Mouse (Mus musculus): ENCODE results near the gene Stk11. TPM values are rescaled to one million over a fixed set of nuclear protein-coding genes. Genes with fewer than 3 reads are reported as not detected.

Stk11 gene
- polyA plus RNA-seq (2012; rRNA removed) = 186 and 203 TPM in 2 replicates

DNA sequence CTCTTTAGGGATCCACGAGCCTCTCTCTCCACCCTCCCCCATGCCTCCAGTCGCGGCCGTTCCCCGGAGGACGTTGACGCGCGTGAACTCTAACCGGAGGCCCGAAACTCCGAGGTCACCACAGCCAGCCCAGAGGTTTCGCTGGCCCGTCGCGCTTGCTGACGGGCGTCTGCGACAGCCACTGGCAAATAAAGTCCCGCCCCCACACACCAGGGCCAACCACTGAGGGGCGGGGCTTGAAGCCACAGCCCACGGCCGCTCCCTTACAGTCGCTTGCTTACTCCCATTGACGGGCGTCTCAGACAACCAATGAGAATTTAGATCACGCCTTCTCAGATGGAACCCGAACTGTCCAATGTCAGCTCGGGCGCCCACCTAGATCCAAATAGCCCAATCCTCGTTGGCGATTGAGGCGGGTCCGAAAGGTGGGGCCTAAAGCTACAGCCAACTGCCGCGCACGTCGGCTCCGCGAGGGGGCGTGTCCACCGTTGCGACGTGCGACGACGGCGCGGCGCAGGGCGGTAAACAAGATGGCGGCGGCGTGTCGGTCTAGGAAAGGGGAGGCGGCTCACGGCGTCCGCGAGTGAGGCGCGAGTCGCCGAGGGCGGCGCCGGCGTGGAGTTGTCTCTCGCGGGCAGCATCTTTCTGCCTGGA, at the start of gene Stk11:
Gene Stk11, plus strand, starts transcription at position 514 of the 654 bp plus-strand sequence.

DNA sequence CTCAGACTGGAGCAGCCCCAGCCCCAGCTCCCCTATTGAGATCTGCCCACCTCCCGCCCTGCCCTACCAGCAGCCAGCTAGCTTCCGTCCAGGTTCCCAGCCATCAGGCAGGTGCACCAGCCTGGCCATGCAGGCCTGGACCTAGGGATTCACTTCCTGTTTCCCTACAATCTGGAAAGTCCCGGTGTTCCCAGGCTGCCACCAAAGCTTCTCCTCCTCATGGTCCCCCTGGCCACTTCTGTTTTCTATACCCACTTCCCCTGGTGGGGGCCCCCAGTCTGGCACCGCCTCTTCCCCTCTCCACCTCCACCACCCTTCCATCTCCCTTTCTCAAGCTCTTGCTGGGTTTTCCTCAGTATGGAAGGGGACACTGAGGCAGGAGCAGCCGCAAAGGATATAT, 10.1 kb upstream of the Stk11 start, which contains the start of gene Sbno2:
Gene Sbno2, minus strand, starts transcription at position 112 of the 400 bp plus-strand sequence.

GRCm38 (mm10) chr10:80138553-80139438, 23.2 kb downstream of the Stk11 start, which contains the start of gene Atp5d:
Atp5d (plus strand) TSS chr10:80138632.

GRCm38 (mm10) chr10:80140666-80141035, 25.0 kb downstream of the Stk11 start, which contains the start of gene Cbarp:
Cbarp (minus strand) TSS chr10:80140835.

GRCm38 (mm10) chr10:80147719-80148601, 32.4 kb downstream of the Stk11 start, which contains the start of gene Midn:
Midn (plus strand) TSS chr10:80148272.

GRCm38 (mm10) chr10:80165392-80166128, 50.0 kb downstream of the Stk11 start, which contains the start of gene Cirbp:
Cirbp (plus strand) TSS chr10:80165985.

DNA sequence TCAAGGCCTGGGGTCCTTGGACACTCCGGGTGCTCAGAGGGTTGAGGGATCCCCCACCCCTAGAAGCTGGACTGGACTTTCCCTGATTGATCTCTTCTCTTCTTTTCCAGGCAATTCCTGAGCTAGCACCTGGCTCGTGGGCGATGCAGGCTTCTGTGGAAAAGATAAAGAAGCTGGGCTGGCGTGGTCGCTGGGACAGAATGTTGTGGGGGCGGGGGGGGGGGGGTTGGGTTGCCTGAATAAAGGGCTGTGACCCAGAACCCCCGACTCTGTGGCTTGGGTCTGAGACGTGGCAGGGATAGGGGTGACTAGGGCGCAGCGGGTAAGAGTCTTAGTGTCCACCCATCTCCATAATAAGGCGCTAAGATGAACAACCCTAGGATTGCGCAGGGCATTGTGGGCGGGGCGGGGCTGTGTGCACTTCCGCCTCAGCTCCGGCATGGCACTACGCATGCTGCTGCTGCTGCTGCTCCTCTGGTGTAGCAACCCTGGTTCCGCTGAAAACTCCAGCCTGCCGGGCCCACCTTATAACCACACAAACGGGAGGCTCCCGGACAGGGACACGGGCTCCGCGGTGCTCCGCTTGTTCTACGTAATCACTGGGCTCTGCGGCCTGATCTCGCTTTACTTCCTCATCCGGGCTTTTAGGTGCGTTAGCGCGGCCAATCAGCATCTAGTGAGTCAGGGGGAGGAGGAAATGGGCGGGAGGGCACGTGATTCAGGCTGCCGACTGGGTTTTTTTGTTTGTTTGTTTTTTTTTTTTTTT, 57.1 kb downstream of the Stk11 start, which contains the start of gene 1600002K03Rik:
Gene 1600002K03Rik, plus strand, starts transcription at position 418 of the 766 bp plus-strand sequence.

DNA sequence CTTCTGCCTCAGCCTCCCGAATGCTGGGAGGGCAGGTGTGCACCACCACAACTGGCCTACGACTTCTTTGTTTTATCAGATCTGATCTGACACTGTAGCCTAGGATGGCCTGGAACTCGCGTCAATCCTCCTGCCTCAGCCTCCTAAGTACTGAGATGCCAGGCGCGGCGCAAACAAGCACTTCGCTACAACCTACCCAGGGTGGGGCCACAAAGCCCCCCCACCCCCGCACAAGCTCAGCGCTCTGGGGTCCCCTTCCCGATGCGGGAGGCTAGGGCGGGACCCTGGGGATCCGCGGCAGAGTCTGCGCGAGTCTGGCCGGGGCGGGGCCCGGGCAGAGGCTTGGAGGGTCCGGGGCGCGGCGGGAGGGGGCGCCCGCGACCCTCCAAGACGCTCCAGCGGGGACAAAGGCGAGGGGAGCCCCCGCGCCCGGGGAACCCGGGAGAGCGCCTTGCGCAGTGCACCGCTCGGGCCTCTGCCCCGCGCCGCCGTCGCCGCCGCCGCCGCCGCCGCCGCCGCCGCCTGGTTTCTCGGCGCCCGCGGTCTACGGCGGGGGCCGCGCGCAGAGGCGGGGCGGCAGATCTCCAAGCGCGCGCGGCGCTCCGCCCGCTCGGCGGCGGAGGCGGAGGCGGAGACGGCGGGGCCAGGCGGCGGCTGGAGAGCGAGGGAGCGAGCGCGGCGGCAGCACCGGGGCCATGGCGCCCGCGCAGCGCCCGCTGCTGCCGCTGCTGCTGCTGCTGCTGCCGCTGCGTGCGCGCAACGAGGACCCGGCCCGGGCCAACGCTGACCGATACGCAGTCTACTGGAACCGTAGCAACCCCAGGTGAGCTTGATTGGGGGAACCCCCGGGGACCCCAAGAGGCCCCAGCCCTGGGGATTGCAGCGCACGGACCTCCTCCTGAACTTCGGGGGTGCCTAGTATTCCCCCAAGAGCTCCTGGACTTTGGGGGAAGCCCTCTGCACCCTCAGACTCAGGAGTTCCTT, 63.8 kb downstream of the Stk11 start, which contains the start of gene Efna2:
Gene Efna2, plus strand, starts transcription at position 415 of the 984 bp plus-strand sequence.

Other genes with a start within 250 kb of the Stk11 start
- gene Prtn3, start 241.3 kb upstream of the Stk11 start, polyA plus RNA-seq (2012; rRNA removed) = 9.7 and 11.8 TPM in 2 replicates
- gene Plppr3, start 241.2 kb upstream of the Stk11 start, polyA plus RNA-seq (2012; rRNA removed) = 55.3 and 72.1 TPM in 2 replicates
- gene Elane, start 229.6 kb upstream of the Stk11 start, polyA plus RNA-seq (2012; rRNA removed) = 0.20 and 1.7 TPM in 2 replicates
- gene Cfd, start 224.9 kb upstream of the Stk11 start, polyA plus RNA-seq (2012; rRNA removed) = 3,404 and 4,096 TPM in 2 replicates
- 147 and 148 TPM in 2 replicates for gene Med16, start 206.9 kb upstream of the Stk11 start, polyA plus RNA-seq (2012; rRNA removed)
- not detected in 2 replicates for gene Gm26602, start 204.9 kb upstream of the Stk11 start, polyA plus RNA-seq (2012; rRNA removed)
- gene Kiss1r, start 198.8 kb upstream of the Stk11 start, polyA plus RNA-seq (2012; rRNA removed) = 11.7 and 14.4 TPM in 2 replicates
- gene R3hdm4, start 194.6 kb upstream of the Stk11 start, polyA plus RNA-seq (2012; rRNA removed) = 253 and 262 TPM in 2 replicates
- gene Arid3a, start 188.8 kb upstream of the Stk11 start, polyA plus RNA-seq (2012; rRNA removed) = 12.3 and 12.7 TPM in 2 replicates
- gene Wdr18, start 155.7 kb upstream of the Stk11 start, polyA plus RNA-seq (2012; rRNA removed) = 93.7 and 94.3 TPM in 2 replicates
- 0.26 and 0.77 TPM in 2 replicates for gene Grin3b, start 145.1 kb upstream of the Stk11 start, polyA plus RNA-seq (2012; rRNA removed)
- gene Tmem259, start 131.5 kb upstream of the Stk11 start, polyA plus RNA-seq (2012; rRNA removed) = 471 and 485 TPM in 2 replicates
- gene Cnn2, start 127.2 kb upstream of the Stk11 start, polyA plus RNA-seq (2012; rRNA removed) = 287 and 331 TPM in 2 replicates
- 20.1 and 25.5 TPM in 2 replicates for gene Abca7, start 119.3 kb upstream of the Stk11 start, polyA plus RNA-seq (2012; rRNA removed)
- 23.1 and 27.9 TPM in 2 replicates for gene Arhgap45, start 99.2 kb upstream of the Stk11 start, polyA plus RNA-seq (2012; rRNA removed)
- 406 and 421 TPM in 2 replicates for gene Polr2e, start 76.0 kb upstream of the Stk11 start, polyA plus RNA-seq (2012; rRNA removed)
- gene Gpx4, start 68.6 kb upstream of the Stk11 start, polyA plus RNA-seq (2012; rRNA removed) = 613 and 620 TPM in 2 replicates
- 85.9 and 89.3 TPM in 2 replicates for gene Sbno2, start 10.2 kb upstream of the Stk11 start, polyA plus RNA-seq (2012; rRNA removed)
- 1,675 and 3,137 TPM in 2 replicates for gene Atp5d, start 22.8 kb downstream of the Stk11 start, polyA plus RNA-seq (2012; rRNA removed)
- gene Cbarp, start 25.0 kb downstream of the Stk11 start, polyA plus RNA-seq (2012; rRNA removed) = 58.9 and 61.5 TPM in 2 replicates
- 221 and 248 TPM in 2 replicates for gene Midn, start 32.5 kb downstream of the Stk11 start, polyA plus RNA-seq (2012; rRNA removed)
- gene Cirbp, start 50.2 kb downstream of the Stk11 start, polyA plus RNA-seq (2012; rRNA removed) = 166 and 186 TPM in 2 replicates
- gene 1600002K03Rik, start 57.1 kb downstream of the Stk11 start, polyA plus RNA-seq (2012; rRNA removed) = 11.6 and 15.0 TPM in 2 replicates
- gene Efna2, start 63.7 kb downstream of the Stk11 start, polyA plus RNA-seq (2012; rRNA removed) = 24.1 and 27.6 TPM in 2 replicates
- 50.0 and 52.1 TPM in 2 replicates for gene Mum1, start 110.6 kb downstream of the Stk11 start, polyA plus RNA-seq (2012; rRNA removed)
- 763 TPM in 2 replicates for gene Ndufs7, start 133.3 kb downstream of the Stk11 start, polyA plus RNA-seq (2012; rRNA removed)
- 151 and 218 TPM in 2 replicates for gene Gamt, start 145.2 kb downstream of the Stk11 start, polyA plus RNA-seq (2012; rRNA removed)
- gene Dazap1, start 145.7 kb downstream of the Stk11 start, polyA plus RNA-seq (2012; rRNA removed) = 82.9 and 83.0 TPM in 2 replicates
- gene Rps15, start 176.7 kb downstream of the Stk11 start, polyA plus RNA-seq (2012; rRNA removed) = 1,795 and 1,851 TPM in 2 replicates
- 3.4 and 4.0 TPM in 2 replicates for gene Apc2, start 180.2 kb downstream of the Stk11 start, polyA plus RNA-seq (2012; rRNA removed)
- gene 2310011J03Rik, start 204.7 kb downstream of the Stk11 start, polyA plus RNA-seq (2012; rRNA removed) = 71.0 and 75.2 TPM in 2 replicates
- gene Pcsk4, start 213.7 kb downstream of the Stk11 start, polyA plus RNA-seq (2012; rRNA removed) = 17.4 and 20.3 TPM in 2 replicates
- gene Reep6, start 214.2 kb downstream of the Stk11 start, polyA plus RNA-seq (2012; rRNA removed) = 8.6 and 13.7 TPM in 2 replicates
- 18.5 and 21.2 TPM in 2 replicates for gene Adamtsl5, start 232.6 kb downstream of the Stk11 start, polyA plus RNA-seq (2012; rRNA removed)
- 8.2 and 10.0 TPM in 2 replicates for gene Plk5, start 240.7 kb downstream of the Stk11 start, polyA plus RNA-seq (2012; rRNA removed)